Mouse (Mus musculus) spleen, embryonic (tissue): ENCODE results near the gene Cog4.

Experiments used
- CTCF ChIA-PET: fragments of 350-600 bp; sonication (Branson Sonifier 250); formaldehyde crosslinking; loops from one replicate; lab custom pipeline; 2022; lab: Charles Lee

Cog4 gene

GRCm38 (mm10) chr8:110888441-110888840 is 42.0 kb downstream of the Cog4 start:
- CTCF ChIA-PET: no interaction called here

GRCm38 (mm10) chr8:110888860-110889259 is 42.5 kb downstream of the Cog4 start:
- CTCF ChIA-PET: no interaction called here

GRCm38 (mm10) chr8:110889904-110890470 is 43.6 kb downstream of the Cog4 start:
- CTCF ChIA-PET: no interaction called here

DNA sequence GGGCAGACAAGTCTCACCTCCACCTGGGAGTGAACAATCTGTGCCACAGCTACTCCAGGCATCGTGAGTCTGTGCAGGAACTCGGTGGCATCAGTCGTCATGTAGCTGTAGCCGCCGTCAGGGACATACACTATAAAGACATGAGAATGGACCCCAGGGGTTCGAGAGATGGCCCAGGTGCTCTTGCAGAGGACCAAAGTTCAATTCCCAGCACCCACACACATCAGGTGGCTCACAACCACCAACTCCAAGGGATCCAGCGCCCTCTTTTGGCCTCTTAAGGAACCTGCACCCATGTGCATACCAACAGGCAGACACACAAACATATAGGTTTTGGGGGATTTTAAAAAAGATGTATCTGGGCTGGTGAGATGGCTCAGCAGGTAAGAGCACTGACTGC is 45.6 kb downstream of the Cog4 start:
- CTCF ChIA-PET: interaction anchor here (0.7 kb wide), 1 partner anchor 26 kb away, joined by 6 read pairs; no protein-coding TSS in a partner anchor

- CTCF ChIA-PET: interaction anchor here (0.7 kb wide), 1 partner anchor 25 kb away, joined by 6 read pairs; no protein-coding TSS in a partner anchor
Observed at GRCm38 (mm10) chr8:110892913-110893312, 46.5 kb downstream of the Cog4 start.

DNA sequence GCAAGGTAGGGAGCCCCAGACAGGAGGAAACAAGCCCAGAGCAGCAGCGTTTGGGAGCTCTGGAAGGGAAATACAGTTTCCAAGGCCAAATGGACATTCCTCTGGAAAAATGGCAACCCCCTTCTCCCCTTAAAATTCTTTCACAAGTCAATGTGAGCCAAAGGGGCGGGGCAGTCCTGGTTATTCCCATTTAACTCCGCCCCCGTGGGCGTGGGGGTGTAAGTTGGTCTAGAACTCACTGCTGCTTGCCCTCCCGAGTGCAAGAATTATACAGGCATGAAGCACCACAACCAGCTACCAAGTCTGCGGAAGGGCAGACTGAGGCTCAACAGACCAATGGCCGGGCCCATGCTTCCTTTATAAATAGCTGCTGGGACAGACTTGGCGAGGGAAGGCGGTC is 48.5 kb downstream of the Cog4 start:
- CTCF ChIA-PET: no interaction called here

GRCm38 (mm10) chr8:110895254-110895653 is 48.9 kb downstream of the Cog4 start:
- CTCF ChIA-PET: no interaction called here

DNA sequence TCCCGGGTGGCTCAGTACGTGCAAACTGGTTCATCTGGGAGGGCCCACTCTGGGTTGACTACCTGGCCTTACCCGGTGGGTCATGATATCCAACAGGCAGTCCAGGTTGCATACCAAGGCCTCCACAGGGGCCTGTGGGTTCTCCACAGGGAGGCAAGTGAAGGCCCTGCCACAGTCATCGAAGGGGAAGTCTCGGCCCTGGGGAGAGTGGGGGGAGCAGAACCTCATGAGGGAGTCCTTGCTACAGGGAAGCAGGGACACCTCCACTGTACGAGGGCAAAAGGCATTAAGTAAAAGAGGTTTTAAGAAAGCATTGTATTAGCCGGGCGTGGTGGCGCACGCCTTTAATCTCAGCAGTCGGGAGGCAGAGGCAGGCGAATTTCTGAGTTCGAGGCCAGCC is 49.4 kb downstream of the Cog4 start:
- CTCF ChIA-PET: no interaction called here

GRCm38 (mm10) chr8:110897495-110897894 is 51.1 kb downstream of the Cog4 start:
- CTCF ChIA-PET: no interaction called here

- CTCF ChIA-PET: no interaction called here
Observed at GRCm38 (mm10) chr8:110901056-110901455, 54.7 kb downstream of the Cog4 start.

GRCm38 (mm10) chr8:110901839-110902578 is 55.6 kb downstream of the Cog4 start, which contains the start of gene Fuk:
TSS of gene Fuk (minus strand) at chr8:110902488.
- CTCF ChIA-PET: interaction anchor here (0.6 kb wide), 1 partner anchor 13 kb away, joined by 9 read pairs; no protein-coding TSS in a partner anchor

GRCm38 (mm10) chr8:110902579-110902965 is 56.2 kb downstream of the Cog4 start:
- CTCF ChIA-PET: no interaction called here

- CTCF ChIA-PET: interaction anchor here (0.6 kb wide), 1 partner anchor 60 kb away, joined by 3 read pairs; no protein-coding TSS in a partner anchor
Observed at GRCm38 (mm10) chr8:110905404-110905803, 59.0 kb downstream of the Cog4 start.

- CTCF ChIA-PET: interaction anchor here (0.6 kb wide), 1 partner anchor 61 kb away, joined by 3 read pairs; no protein-coding TSS in a partner anchor
Observed at GRCm38 (mm10) chr8:110906682-110907081, 60.3 kb downstream of the Cog4 start.

DNA sequence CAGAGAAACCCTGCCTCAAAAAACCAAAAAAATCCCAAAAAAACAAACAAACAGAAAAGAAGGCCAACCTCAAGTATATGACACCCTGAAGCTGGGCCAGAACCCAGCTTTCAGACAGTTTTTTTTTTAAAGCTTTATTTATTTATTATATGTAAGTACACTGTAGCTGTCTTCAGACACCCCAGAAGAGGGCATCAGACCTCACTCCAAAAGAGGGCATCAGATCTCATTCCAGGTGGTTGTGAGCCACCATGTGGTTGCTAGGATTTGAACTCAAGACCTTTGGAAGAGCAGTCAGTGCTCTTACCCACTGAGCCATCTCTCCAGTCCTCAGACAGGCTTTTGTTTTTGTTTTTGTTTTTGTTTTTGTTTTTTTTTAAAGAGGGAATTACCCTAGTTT is 63.5 kb downstream of the Cog4 start:
- CTCF ChIA-PET: interaction anchor here (0.7 kb wide), 1 partner anchor 139 kb away, joined by 3 read pairs; no protein-coding TSS in a partner anchor

DNA sequence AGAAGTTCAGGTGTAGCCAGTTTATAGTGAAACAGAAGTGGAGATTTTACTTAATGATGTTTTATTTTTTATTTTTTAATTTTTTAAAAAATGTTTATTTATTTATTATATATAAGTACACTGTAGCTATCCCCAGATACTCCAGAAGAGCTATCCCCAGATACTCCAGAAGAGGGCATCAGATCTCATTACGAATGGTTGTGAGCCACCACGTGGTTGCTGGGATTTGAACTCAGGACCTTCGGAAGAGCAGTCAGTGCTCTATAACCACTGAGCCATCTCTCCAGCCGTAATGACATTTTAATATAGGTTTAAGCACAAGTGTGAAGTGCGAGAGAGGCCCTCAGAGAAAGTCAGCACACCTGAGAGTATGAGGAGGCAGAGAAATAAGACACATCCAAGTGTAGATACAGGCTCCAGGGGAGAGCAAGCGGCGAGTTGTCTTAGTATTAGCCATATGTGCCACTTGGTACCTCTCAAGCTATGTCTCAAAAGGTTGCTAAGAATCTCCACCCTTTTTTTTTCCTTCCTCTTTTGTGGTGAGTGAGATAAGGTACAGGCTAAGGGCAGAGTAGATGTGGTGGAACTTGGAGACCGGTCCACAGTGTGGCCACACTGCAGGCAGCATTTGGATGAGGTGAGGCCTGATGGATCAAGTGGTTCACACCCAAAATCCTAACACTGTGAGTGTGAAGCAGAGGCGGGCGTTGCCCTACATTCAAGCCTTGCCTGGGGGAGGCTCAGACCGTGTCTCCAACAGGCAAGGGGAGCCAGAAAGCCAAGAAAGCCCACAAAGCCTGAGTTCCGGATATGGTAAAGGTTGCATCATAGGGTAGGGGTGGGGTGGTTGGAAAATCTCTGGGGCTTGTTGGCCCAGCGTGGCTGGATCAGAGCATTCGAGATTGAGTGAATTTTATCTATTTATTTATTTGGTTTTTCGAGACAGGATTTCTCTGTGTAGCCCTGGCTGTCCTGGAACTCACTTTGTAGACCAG is 65.5 kb downstream of the Cog4 start:
- CTCF ChIA-PET: no interaction called here

DNA sequence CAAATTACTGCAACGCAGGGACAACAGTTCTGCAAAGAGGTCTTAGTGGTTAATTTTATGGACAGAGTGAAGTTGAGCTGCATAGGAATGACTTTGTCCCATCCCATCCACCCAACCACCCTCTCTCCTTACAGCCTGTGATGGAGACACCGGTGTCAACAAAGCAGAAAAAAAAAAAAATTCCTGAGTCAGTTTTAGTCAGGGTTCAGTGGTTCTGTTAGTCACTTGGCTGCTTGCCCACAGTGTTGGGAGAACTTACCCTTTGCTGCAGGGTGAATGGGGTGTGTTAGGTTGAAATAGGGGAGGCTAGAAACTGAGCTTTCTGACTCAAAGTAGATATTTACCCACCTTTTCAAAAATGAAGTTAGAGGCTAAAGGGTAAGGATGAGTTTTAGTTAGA is 71.0 kb downstream of the Cog4 start:
- CTCF ChIA-PET: no interaction called here

DNA sequence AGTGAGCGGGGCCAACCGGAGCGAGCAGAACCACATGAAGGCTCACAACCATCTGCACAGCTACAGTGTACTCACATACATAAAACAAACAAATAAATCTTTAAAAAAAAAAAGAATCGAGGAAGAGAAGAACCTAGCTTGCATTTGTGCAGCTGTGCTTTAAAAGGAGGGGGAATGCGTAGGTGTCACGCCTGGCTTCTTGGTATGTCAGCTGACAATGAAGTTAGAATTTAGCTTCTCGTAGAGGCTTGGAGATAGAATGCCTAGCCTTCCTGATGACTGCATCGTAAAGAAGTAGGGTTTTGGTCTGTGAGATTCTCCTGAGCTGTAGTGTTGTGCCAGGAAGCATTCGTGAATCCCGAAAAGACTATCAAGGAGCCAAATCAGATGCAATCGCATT is 71.6 kb downstream of the Cog4 start:
- CTCF ChIA-PET: interaction anchor here (0.5 kb wide), 1 partner anchor 26 kb away, joined by 6 read pairs; no protein-coding TSS in a partner anchor

GRCm38 (mm10) chr8:110918460-110918859 is 72.1 kb downstream of the Cog4 start:
- CTCF ChIA-PET: interaction anchor here (0.5 kb wide), 1 partner anchor 26 kb away, joined by 6 read pairs; no protein-coding TSS in a partner anchor

DNA sequence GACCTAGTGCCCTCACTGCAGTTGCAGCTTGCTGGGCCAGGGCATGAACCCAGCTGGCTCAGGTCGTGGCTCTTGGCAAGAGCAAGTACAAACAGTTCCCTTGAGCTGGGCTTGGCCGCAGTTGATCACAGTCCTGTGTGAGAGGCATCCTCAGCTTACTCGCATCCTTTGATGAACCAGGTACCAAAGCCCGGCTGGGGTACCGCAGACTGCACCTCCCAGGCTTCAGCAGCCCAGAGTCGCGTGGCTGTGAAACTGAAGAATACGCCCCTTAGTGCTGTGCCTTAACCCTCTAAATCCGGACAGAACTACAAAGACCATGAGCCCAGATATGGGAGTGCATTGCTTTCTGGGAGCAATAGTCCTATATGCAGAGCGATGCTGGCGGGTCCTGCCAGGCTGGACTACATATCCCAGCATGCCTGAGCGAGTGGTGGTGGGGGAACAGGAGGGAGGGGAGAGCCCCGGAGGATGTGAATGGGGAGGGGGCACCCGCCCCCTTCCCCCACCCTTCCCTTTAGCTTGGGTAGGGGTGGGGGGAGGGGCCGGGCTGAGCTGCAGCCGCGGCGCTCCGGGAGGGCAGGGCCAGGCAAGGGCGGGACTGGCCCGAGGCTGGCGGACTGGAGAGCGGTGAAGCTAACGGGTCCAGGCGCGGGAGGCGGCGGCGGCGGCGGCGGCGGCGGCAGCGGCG is 73.1 kb downstream of the Cog4 start, which contains the start of gene St3gal2:
Gene St3gal2, plus strand, starts transcription at position 582 of the 691 bp plus-strand sequence.
- CTCF ChIA-PET: no interaction called here
